Mouse (Mus musculus): Measurements from ENCODE around the gene Chd1.
"Not testable (repeated sequence)": the region's sequence is repeated elsewhere in the genome, so short reads cannot be mapped to it uniquely, and the experiment has no call there.

The Chd1 gene

GRCm38 (mm10) chr17:15737346-15737917 is 32.7 kb downstream of the Chd1 start:
- no peak for DNase-seq

- no peak for DNase-seq
Observed at GRCm38 (mm10) chr17:15741836-15742235, 37.1 kb downstream of the Chd1 start.

GRCm38 (mm10) chr17:15742953-15743352 is 38.2 kb downstream of the Chd1 start:
- no peak for DNase-seq

GRCm38 (mm10) chr17:15743379-15743778 is 38.6 kb downstream of the Chd1 start:
- no peak for DNase-seq

- no peak for DNase-seq
Observed at GRCm38 (mm10) chr17:15746696-15747095, 41.9 kb downstream of the Chd1 start.

- no peak for DNase-seq
Observed at GRCm38 (mm10) chr17:15748022-15748421, 43.3 kb downstream of the Chd1 start.

GRCm38 (mm10) chr17:15751264-15751663 is 46.5 kb downstream of the Chd1 start:
- DNase-seq = not testable (repeated sequence)

- DNase-seq = no peak
Observed at GRCm38 (mm10) chr17:15761191-15761590, 56.4 kb downstream of the Chd1 start.

- no peak for DNase-seq
Observed at GRCm38 (mm10) chr17:15769081-15769724, 64.4 kb downstream of the Chd1 start.

GRCm38 (mm10) chr17:15773956-15774355 is 69.2 kb downstream of the Chd1 start:
- no peak for DNase-seq

- DNase-seq = no peak
Observed at GRCm38 (mm10) chr17:15774565-15775215, 69.9 kb downstream of the Chd1 start.

- DNase-seq = no peak
Observed at GRCm38 (mm10) chr17:15776349-15776748, 71.6 kb downstream of the Chd1 start.

- no peak for DNase-seq
Observed at GRCm38 (mm10) chr17:15777979-15778378, 73.2 kb downstream of the Chd1 start.

- peak in 1 of 2 experiments; percentile 27 for DNase-seq
Observed at GRCm38 (mm10) chr17:15787036-15787435, 82.3 kb downstream of the Chd1 start.

- DNase-seq = no peak
Observed at GRCm38 (mm10) chr17:15790716-15791115, 85.9 kb downstream of the Chd1 start.

- DNase-seq = no peak
Observed at GRCm38 (mm10) chr17:15799195-15799793, 94.5 kb downstream of the Chd1 start.

GRCm38 (mm10) chr17:15804008-15804812 is 99.4 kb downstream of the Chd1 start:
- peak; percentile 28 to 51 for DNase-seq

- DNase-seq = no peak
Observed at GRCm38 (mm10) chr17:15807295-15807984, 102.7 kb downstream of the Chd1 start.

- no peak for DNase-seq
Observed at GRCm38 (mm10) chr17:15808015-15808414, 103.2 kb downstream of the Chd1 start.

GRCm38 (mm10) chr17:15808468-15809374 is 104.0 kb downstream of the Chd1 start:
- DNase-seq = peak in 1 of 2 experiments; percentile 46

- DNase-seq = no peak
Observed at GRCm38 (mm10) chr17:15809949-15810348, 105.2 kb downstream of the Chd1 start.

Measured in lung, postnatal 4 days (tissue).